Mouse (Mus musculus) limb, embryonic 13.5 days (tissue): Measurements from ENCODE around the gene Dlk1. TPM values are rescaled to one million over a fixed set of nuclear protein-coding genes. Genes with fewer than 3 reads are reported as not detected.
"Not testable (repeated sequence)": the region's sequence is repeated elsewhere in the genome, so short reads cannot be mapped to it uniquely, and the experiment has no call there.

ENCODE experiments used
- ATAC-seq: fragments of 200-750 bp; cut with Nextera tagmentation; 2 replicates; pipeline ENCODE4 v1.8.0; 2017; ENCODE audit warnings: low read depth, moderate number of reproducible peaks, moderate TSS enrichment; ENCODE audit not compliant: low FRiP score
- H3K27ac ChIP-seq: fragments of 300-500 bp; sonication (generic); 2 replicates; pipeline ENCODE4 v1.5.1; 2015; ENCODE audit warnings: inconsistent platforms, mild to moderate bottlenecking, moderate library complexity
- H3K27me3 ChIP-seq: fragments of 300-500 bp; sonication (generic); 2 replicates; pipeline ENCODE4 v1.6.1; 2015; ENCODE audit warnings: mild to moderate bottlenecking, inconsistent platforms
- H3K36me3 ChIP-seq: fragments of 300-500 bp; sonication (generic); 2 replicates; pipeline ENCODE4 v1.6.1; 2015; ENCODE audit warnings: inconsistent platforms, mild to moderate bottlenecking, moderate library complexity
- H3K4me1 ChIP-seq: fragments of 300-500 bp; sonication (generic); 2 replicates; pipeline ENCODE4 v1.6.1; 2015; ENCODE audit warnings: inconsistent platforms
- H3K4me2 ChIP-seq: fragments of 300-500 bp; sonication (generic); replicated peaks from 2 replicates; pipeline ENCODE4 v1.6.1; 2015; ENCODE audit warnings: inconsistent platforms, mild to moderate bottlenecking, moderate library complexity
- H3K4me3 ChIP-seq: fragments of 300-500 bp; sonication (generic); 2 replicates; pipeline ENCODE4 v1.5.1; 2015; ENCODE audit warnings: moderate library complexity, mild to moderate bottlenecking, inconsistent platforms
- H3K9ac ChIP-seq: fragments of 300-500 bp; sonication (generic); 2 replicates; pipeline ENCODE4 v1.6.1; 2015; ENCODE audit warnings: mild to moderate bottlenecking, inconsistent platforms
- H3K9me3 ChIP-seq: fragments of 300-500 bp; sonication (generic); 2 replicates; pipeline ENCODE4 v1.6.1; 2016; ENCODE audit warnings: inconsistent platforms
- WGBS: fragments of 180-500 bp; shearing (Covaris S2); methylation state at CpG from one replicate; pipeline ENCODE4 v1.1.7; 2015; 5-methylcytosine and 5-hydroxymethylcytosine counted together
- polyA plus RNA-seq: library from polyadenylated mRNA; unstranded; fragments of >200 nt; fragmentation: Nextera tagmentation; extraction: Ambion mirVana; gene quantifications from 2 replicates; pipeline ENCODE4 v1.2.1, GENCODE M21; 2015

Dlk1 gene
- polyA plus RNA-seq, 1 experiment from 2014 or later = 395 TPM

GRCm38 (mm10) chr12:109458896-109459295, 6.3 kb downstream of the Dlk1 start:
- H3K4me1 ChIP-seq = peaks cover 45% of the 10 kb centered on the region
- no peaks in the 10 kb centered on the region for H3K9me3 ChIP-seq
- no peak overlapping the region for H3K27ac ChIP-seq
- H3K4me3 ChIP-seq = no peak overlapping the region
- peaks cover 11% of the 10 kb centered on the region for H3K36me3 ChIP-seq
- ATAC-seq = no peak
- peak overlapping the region; percentile 49 for H3K4me2 ChIP-seq
- 28% methylated on average over 10 of the region's 10 CpGs for WGBS
- peaks cover 68% of the 10 kb centered on the region for H3K27me3 ChIP-seq
- 0 out of 2 replicates have a peak overlapping the region, but pooled peaks have one; percentile 21 for H3K9ac ChIP-seq

GRCm38 (mm10) chr12:109459481-109460401, 7.1 kb downstream of the Dlk1 start:
- ATAC-seq = no peak; the same call in 1 of the 2 replicates
- peaks cover 45% of the 10 kb centered on the region for H3K4me1 ChIP-seq
- H3K36me3 ChIP-seq = peaks cover 11% of the 10 kb centered on the region
- 42% methylated on average over 49 of the region's 49 CpGs for WGBS
- H3K4me3 ChIP-seq = peak overlapping the region; percentile 18; the same call in 1 of the 2 replicates
- no peak overlapping the region for H3K27ac ChIP-seq
- H3K4me2 ChIP-seq = peak overlapping the region; percentile 49
- H3K9ac ChIP-seq = peak overlapping the region; percentile 21; the same call in 1 of the 2 replicates
- H3K27me3 ChIP-seq = peaks cover 60% of the 10 kb centered on the region
- no peaks in the 10 kb centered on the region for H3K9me3 ChIP-seq

GRCm38 (mm10) chr12:109462594-109462993, 10.0 kb downstream of the Dlk1 start:
- Histone ChIP-seq H3K4me3 (no peak overlapping the region), H3K4me1 (peaks cover 25% of the 10 kb centered on the region), H3K27me3 (peaks cover 33% of the 10 kb centered on the region), H3K36me3 (peaks cover 11% of the 10 kb centered on the region), H3K9ac (no peak overlapping the region), H3K27ac (no peak overlapping the region), H3K9me3 (no peaks in the 10 kb centered on the region), H3K4me2 (no peak overlapping the region)
- ATAC-seq = no peak
- WGBS = 73% methylated on average over 10 of the region's 10 CpGs

- not testable (repeated sequence) for H3K27me3 ChIP-seq, ATAC-seq, H3K36me3 ChIP-seq, H3K4me1 ChIP-seq, H3K9ac ChIP-seq, H3K9me3 ChIP-seq, H3K27ac ChIP-seq, H3K4me3 ChIP-seq, H3K4me2 ChIP-seq
- 86% methylated on average over 4 of the region's 4 CpGs for WGBS
Observed at GRCm38 (mm10) chr12:109467417-109467816, 14.8 kb downstream of the Dlk1 start.

GRCm38 (mm10) chr12:109469793-109470192, 17.2 kb downstream of the Dlk1 start:
- H3K9me3 ChIP-seq = no peaks in the 10 kb centered on the region
- no peaks in the 10 kb centered on the region for H3K27me3 ChIP-seq
- H3K4me3 ChIP-seq = no peak overlapping the region
- no peak overlapping the region for H3K27ac ChIP-seq
- WGBS = 91% methylated on average over 8 of the region's 8 CpGs
- no peak overlapping the region for H3K9ac ChIP-seq
- H3K4me1 ChIP-seq = peaks cover 15% of the 10 kb centered on the region
- no peaks in the 10 kb centered on the region for H3K36me3 ChIP-seq
- ATAC-seq = no peak
- no peak overlapping the region for H3K4me2 ChIP-seq

- Histone ChIP-seq H3K36me3 (no peaks in the 10 kb centered on the region), H3K4me1 (peaks cover 27% of the 10 kb centered on the region), H3K4me3 (no peak overlapping the region), H3K4me2 (no peak overlapping the region), H3K9ac (no peak overlapping the region), H3K27ac (no peak overlapping the region), H3K9me3 (no peaks in the 10 kb centered on the region), H3K27me3 (no peaks in the 10 kb centered on the region)
- WGBS = 86% methylated on average over 11 of the region's 11 CpGs
- ATAC-seq = no peak
Observed at GRCm38 (mm10) chr12:109472627-109473026, 20.0 kb downstream of the Dlk1 start.

GRCm38 (mm10) chr12:109473575-109473976, 21.0 kb downstream of the Dlk1 start:
- Histone ChIP-seq H3K9ac (no peak overlapping the region), H3K36me3 (no peaks in the 10 kb centered on the region), H3K4me2 (no peak overlapping the region), H3K9me3 (no peaks in the 10 kb centered on the region), H3K27me3 (no peaks in the 10 kb centered on the region), H3K4me1 (peaks cover 27% of the 10 kb centered on the region), H3K4me3 (no peak overlapping the region), H3K27ac (no peak overlapping the region)
- ATAC-seq = no peak
- WGBS = 18% methylated on average over 6 of the region's 6 CpGs

- H3K9me3 ChIP-seq = no peaks in the 10 kb centered on the region
- H3K9ac ChIP-seq = no peak overlapping the region
- peak; percentile 44; the same call in 1 of the 2 replicates for ATAC-seq
- H3K4me2 ChIP-seq = no peak overlapping the region
- H3K27me3 ChIP-seq = no peaks in the 10 kb centered on the region
- H3K4me3 ChIP-seq = no peak overlapping the region
- H3K36me3 ChIP-seq = no peaks in the 10 kb centered on the region
- H3K27ac ChIP-seq = no peak overlapping the region
- peaks cover 27% of the 10 kb centered on the region for H3K4me1 ChIP-seq
- WGBS = 59% methylated on average over 9 of the region's 9 CpGs
Observed at GRCm38 (mm10) chr12:109474187-109474606, 21.6 kb downstream of the Dlk1 start.

GRCm38 (mm10) chr12:109475501-109475900, 22.9 kb downstream of the Dlk1 start:
- H3K36me3 ChIP-seq = no peaks in the 10 kb centered on the region
- peaks cover 27% of the 10 kb centered on the region for H3K4me1 ChIP-seq
- H3K27ac ChIP-seq = peak overlapping the region; percentile 44; the same call in 1 of the 2 replicates
- no peak overlapping the region for H3K4me2 ChIP-seq
- no peak overlapping the region for H3K9ac ChIP-seq
- no peak overlapping the region for H3K4me3 ChIP-seq
- no peaks in the 10 kb centered on the region for H3K27me3 ChIP-seq
- H3K9me3 ChIP-seq = no peaks in the 10 kb centered on the region
- no peak for ATAC-seq
- WGBS = 52% methylated on average over 4 of the region's 4 CpGs

- H3K9me3 ChIP-seq, H3K27me3 ChIP-seq, ATAC-seq, H3K9ac ChIP-seq, H3K36me3 ChIP-seq, H3K4me3 ChIP-seq, H3K4me1 ChIP-seq, H3K4me2 ChIP-seq, H3K27ac ChIP-seq: not testable (repeated sequence)
- WGBS = 14% methylated on average over 1 of the region's 1 CpGs
Observed at GRCm38 (mm10) chr12:109486525-109486924, 33.9 kb downstream of the Dlk1 start.

- H3K36me3 ChIP-seq = no peaks in the 10 kb centered on the region
- no peaks in the 10 kb centered on the region for H3K27me3 ChIP-seq
- no peak overlapping the region for H3K4me2 ChIP-seq
- no peaks in the 10 kb centered on the region for H3K9me3 ChIP-seq
- no peak overlapping the region for H3K27ac ChIP-seq
- no peak for ATAC-seq
- H3K4me1 ChIP-seq = 0 out of 2 replicates have a peak, but pooled peaks cover 3% of the 10 kb centered on the region
- H3K4me3 ChIP-seq = no peak overlapping the region
- no peak overlapping the region for H3K9ac ChIP-seq
- 68% methylated on average over 3 of the region's 3 CpGs for WGBS
Observed at GRCm38 (mm10) chr12:109491701-109492100, 39.1 kb downstream of the Dlk1 start.

- WGBS = 73% methylated on average over 9 of the region's 9 CpGs
Observed at GRCm38 (mm10) chr12:109493381-109493780, 40.8 kb downstream of the Dlk1 start.

More at GRCm38 (mm10) chr12:109493381-109493780, 40.8 kb downstream of the Dlk1 start:
- Histone ChIP-seq H3K36me3 (no peaks in the 10 kb centered on the region), H3K4me2 (no peak overlapping the region), H3K27me3 (no peaks in the 10 kb centered on the region), H3K4me3 (no peak overlapping the region), H3K27ac (no peak overlapping the region), H3K4me1 (0 out of 2 replicates have a peak, but pooled peaks cover 4% of the 10 kb centered on the region), H3K9me3 (no peaks in the 10 kb centered on the region), H3K9ac (no peak overlapping the region)
- ATAC-seq = no peak
